Mouse (Mus musculus) heart, embryonic 16.5 days (tissue): ENCODE results near the gene Cdc6. TPM values are rescaled to one million over a fixed set of nuclear protein-coding genes. Genes with fewer than 3 reads are reported as not detected.

Experiments used
- ATAC-seq: fragments of 200-750 bp; cut with Nextera tagmentation; replicated peaks from 2 replicates; pipeline ENCODE4 v1.8.0; 2017; ENCODE audit warnings: moderate number of reproducible peaks; ENCODE audit not compliant: insufficient read depth, low FRiP score; ENCODE audit errors: extremely low read depth
- H3K27ac ChIP-seq: fragments of 300-500 bp; sonication (generic); 2 replicates; pipeline ENCODE4 v1.5.1; 2014; ENCODE audit warnings: mild to moderate bottlenecking, low read length, control low read depth, moderate library complexity
- H3K27me3 ChIP-seq: fragments of 300-500 bp; sonication (generic); 2 replicates; pipeline ENCODE4 v1.6.1; 2014; ENCODE audit warnings: low read length, mixed read lengths; ENCODE audit not compliant: control insufficient read depth, insufficient read depth
- H3K36me3 ChIP-seq: fragments of 300-500 bp; sonication (generic); 2 replicates; pipeline ENCODE4 v1.6.1; 2014; ENCODE audit not compliant: control insufficient read depth, insufficient read depth
- H3K4me1 ChIP-seq: fragments of 300-500 bp; sonication (generic); 2 replicates; pipeline ENCODE4 v1.6.1; 2014; ENCODE audit warnings: low read length, mixed read lengths; ENCODE audit not compliant: control insufficient read depth, insufficient read depth
- H3K4me2 ChIP-seq: fragments of 300-500 bp; sonication (generic); 2 replicates; pipeline ENCODE4 v1.6.1; 2014; ENCODE audit warnings: low read depth, mild to moderate bottlenecking, control low read depth, low read length
- H3K4me3 ChIP-seq: fragments of 300-500 bp; sonication (generic); 2 replicates; pipeline ENCODE4 v1.5.1; 2014; ENCODE audit warnings: mild to moderate bottlenecking, control low read depth, low read length
- H3K9ac ChIP-seq: fragments of 300-500 bp; sonication (generic); 2 replicates; pipeline ENCODE4 v1.6.1; 2014; ENCODE audit warnings: low read length, control low read depth
- H3K9me3 ChIP-seq: fragments of 300-500 bp; sonication (generic); replicated peaks from 2 replicates; pipeline ENCODE4 v1.6.1; 2016; ENCODE audit warnings: low read length; ENCODE audit not compliant: control insufficient read depth
- WGBS: fragments of 180-500 bp; shearing (Covaris S2); extraction: QIAGEN DNeasy Blood & Tissue Kit; methylation state at CpG from one replicate; pipeline ENCODE4 v1.1.7; 2014; 5-methylcytosine and 5-hydroxymethylcytosine counted together
- polyA plus RNA-seq: library from polyadenylated mRNA; unstranded; fragments of >200 nt; fragmentation: Nextera tagmentation; extraction: Ambion mirVana; gene quantifications from 2 replicates; pipeline ENCODE4 v1.2.1, GENCODE M21; 2015

The Cdc6 gene
- polyA plus RNA-seq, 1 experiment from 2014 or later: 23.0 TPM

- Histone ChIP-seq H3K36me3 (no peaks in the 10 kb centered on the region), H3K27ac (no peak overlapping the region), H3K9ac (no peak overlapping the region), H3K27me3 (no peaks in the 10 kb centered on the region), H3K4me3 (no peak overlapping the region), H3K4me2 (no peak overlapping the region), H3K4me1 (peaks cover 71% of the 10 kb centered on the region), H3K9me3 (no peaks in the 10 kb centered on the region)
- no peak for ATAC-seq
- 74% methylated on average over 9 of the region's 10 CpGs for WGBS
Measured at GRCm38 (mm10) chr11:98956340-98956739, 48.7 kb downstream of the Cdc6 start.

DNA sequence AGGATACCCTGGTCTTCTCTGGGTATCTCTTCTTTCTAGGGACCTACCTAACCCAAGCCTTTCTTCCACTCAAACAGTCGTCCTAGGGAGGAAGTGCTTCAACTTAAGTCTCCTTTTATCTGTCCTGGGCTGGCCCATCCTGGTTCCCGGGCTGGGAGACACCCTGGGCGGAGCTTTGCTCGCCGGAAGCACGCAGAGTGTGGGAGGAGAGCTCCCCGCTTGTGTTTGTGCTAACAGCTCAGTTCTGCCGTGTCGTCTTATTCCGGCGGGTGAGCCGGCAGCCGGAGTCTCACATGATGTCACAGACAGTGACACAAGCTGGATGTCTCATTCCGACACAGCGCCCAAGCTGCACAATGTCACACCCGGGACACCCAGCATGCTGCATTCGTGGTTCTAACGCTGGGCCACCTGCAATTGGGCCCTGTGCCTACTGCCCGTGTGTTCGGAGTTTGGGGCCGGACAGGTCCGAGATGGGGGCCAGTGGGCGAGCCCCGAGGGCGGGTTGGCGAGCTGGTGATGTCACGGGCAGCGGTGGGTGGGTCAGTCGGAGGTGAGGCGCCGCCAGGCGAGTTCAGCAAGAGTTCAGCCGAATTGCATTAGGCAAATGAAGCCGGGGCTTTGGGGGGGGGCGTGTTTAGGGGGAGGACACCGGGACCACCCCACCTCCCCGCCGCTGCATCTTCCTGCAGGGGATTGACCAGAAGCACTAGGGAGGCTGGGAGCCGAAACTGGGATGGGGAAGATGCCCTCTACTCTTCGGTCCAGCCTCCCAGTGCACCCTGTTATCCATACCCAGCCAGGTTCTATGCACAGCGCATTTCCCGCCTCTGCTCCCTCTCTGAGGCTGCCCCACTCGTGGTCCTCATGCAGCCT lies 52.1 kb downstream of the Cdc6 start:
- peak overlapping the region; percentile 88 for H3K27ac ChIP-seq
- ATAC-seq: peak; percentile 38
- WGBS: 1% methylated on average over 43 of the region's 43 CpGs
- peak overlapping the region; percentile 84 for H3K9ac ChIP-seq
- H3K9me3 ChIP-seq: no peaks in the 10 kb centered on the region
- peak overlapping the region; percentile 72 for H3K4me3 ChIP-seq
- no peaks in the 10 kb centered on the region for H3K36me3 ChIP-seq
- H3K27me3 ChIP-seq: no peaks in the 10 kb centered on the region
- peaks cover 73% of the 10 kb centered on the region for H3K4me1 ChIP-seq
- peak overlapping the region; percentile 100 for H3K4me2 ChIP-seq

DNA sequence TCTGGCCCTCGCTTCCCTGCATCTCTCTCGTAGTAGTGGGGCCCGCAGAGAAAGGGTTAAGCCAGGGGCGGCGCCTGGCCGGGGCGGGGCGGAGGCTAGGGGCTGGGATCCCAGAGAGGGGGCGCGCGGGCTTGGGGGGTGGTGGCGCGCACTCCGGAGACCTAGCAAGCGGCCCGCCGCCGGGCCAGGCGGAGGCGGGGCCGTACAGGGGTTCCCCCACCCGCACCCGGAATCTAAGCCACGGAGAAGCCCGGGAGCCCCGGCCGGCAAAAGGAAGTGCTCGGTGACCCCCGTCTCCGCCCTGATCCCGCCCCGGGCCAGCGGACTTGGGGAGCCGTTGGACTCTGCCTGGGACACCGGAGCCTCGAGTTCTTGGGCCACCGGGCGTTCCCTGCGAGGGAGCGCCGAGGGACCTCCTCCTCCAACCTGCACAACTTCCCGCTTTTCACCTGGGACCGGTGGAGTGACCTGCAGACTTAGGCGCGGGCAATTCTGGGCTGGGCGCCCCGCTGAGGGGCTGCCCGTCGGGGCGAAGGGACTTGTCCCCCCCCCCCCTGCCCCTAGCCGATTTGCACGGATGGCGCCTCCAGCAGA lies 52.8 kb downstream of the Cdc6 start:
- Histone ChIP-seq H3K36me3 (no peaks in the 10 kb centered on the region), H3K4me3 (peak overlapping the region; percentile 72), H3K4me2 (peak overlapping the region; percentile 100), H3K27me3 (no peaks in the 10 kb centered on the region), H3K27ac (peak overlapping the region; percentile 93), H3K4me1 (peaks cover 73% of the 10 kb centered on the region), H3K9ac (peak overlapping the region; percentile 84), H3K9me3 (no peaks in the 10 kb centered on the region)
- WGBS: 2% methylated on average over 53 of the region's 53 CpGs
- ATAC-seq: peak; percentile 26; the same call in 1 of the 2 replicates

DNA sequence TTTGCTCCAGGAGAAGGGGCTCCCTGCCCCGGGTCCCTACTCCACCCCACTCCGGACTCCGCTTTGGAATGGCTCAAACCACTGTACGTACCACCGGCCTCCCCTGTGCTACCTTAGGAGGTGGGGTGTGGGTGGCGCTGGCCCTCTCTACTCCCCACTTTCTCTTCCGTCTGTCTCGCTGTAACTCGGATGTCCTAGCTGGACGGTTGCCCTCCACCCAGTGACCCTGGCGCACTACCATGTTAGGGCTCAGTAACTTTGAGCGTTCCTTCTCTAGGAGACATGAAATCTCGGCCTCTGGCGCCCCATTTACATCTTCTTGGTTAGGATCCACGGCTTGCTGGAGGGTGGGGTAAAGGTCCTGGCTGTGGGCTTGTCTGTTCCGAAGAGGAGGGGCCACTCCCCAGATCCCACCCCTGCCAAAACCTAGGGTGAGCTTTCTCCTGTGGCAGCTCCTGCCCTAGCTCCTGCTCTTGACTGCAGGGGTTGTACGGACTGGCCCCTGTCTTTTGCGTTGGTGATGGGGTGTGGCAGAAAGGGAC lies 53.5 kb downstream of the Cdc6 start:
- peaks cover 74% of the 10 kb centered on the region for H3K4me1 ChIP-seq
- H3K9me3 ChIP-seq: no peaks in the 10 kb centered on the region
- no peaks in the 10 kb centered on the region for H3K27me3 ChIP-seq
- H3K27ac ChIP-seq: peak overlapping the region; percentile 93
- H3K9ac ChIP-seq: peak overlapping the region; percentile 84
- no peaks in the 10 kb centered on the region for H3K36me3 ChIP-seq
- peak overlapping the region; percentile 100 for H3K4me2 ChIP-seq
- H3K4me3 ChIP-seq: peak overlapping the region; percentile 72
- 18% methylated on average over 18 of the region's 18 CpGs for WGBS
- ATAC-seq: no peak

- H3K4me2 ChIP-seq: peak overlapping the region; percentile 100
- H3K27me3 ChIP-seq: no peaks in the 10 kb centered on the region
- ATAC-seq: no peak
- no peaks in the 10 kb centered on the region for H3K9me3 ChIP-seq
- peaks cover 4% of the 10 kb centered on the region; the same call in 1 of the 2 replicates for H3K36me3 ChIP-seq
- peak overlapping the region; percentile 93 for H3K27ac ChIP-seq
- WGBS: 19% methylated on average over 8 of the region's 8 CpGs
- peak overlapping the region; percentile 72 for H3K4me3 ChIP-seq
- peak overlapping the region; percentile 84 for H3K9ac ChIP-seq
- peaks cover 77% of the 10 kb centered on the region for H3K4me1 ChIP-seq
Measured at GRCm38 (mm10) chr11:98961766-98962165, 54.2 kb downstream of the Cdc6 start.

DNA sequence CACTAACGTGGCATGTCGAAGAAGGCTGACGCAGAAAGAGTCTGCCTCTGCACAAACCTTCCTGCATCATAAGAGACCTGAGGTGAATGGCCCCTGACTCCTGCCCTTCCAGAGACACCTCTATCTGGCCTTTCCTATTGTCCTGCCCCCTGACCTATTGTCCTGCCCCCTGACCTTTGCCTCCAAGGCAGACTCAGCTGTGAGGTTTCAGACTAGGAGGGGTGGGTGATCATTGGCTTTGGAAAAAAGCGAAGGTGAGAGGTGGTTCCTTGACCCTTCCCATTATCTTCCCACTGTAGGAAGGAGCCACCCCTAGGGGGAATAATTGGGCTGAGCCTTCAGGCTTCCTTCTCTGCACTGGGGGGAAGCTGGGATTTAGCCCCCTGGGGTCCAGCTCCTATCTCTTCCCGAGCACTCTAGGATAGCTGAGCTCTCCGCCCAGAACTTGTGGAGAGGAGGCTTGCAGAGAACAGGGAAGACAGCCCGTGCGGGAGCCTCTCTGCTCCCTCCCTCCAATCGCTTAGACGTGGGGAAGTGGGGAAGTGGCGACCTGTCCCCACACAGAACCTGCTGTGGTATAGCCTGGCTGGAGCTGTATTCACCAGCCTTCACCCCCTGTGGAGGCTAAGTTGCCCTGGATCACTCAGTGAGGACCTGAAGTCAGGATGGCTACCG lies 55.0 kb downstream of the Cdc6 start:
- peak overlapping the region; percentile 100 for H3K4me2 ChIP-seq
- peaks cover 85% of the 10 kb centered on the region for H3K4me1 ChIP-seq
- H3K9ac ChIP-seq: peak overlapping the region; percentile 84
- H3K36me3 ChIP-seq: peaks cover 7% of the 10 kb centered on the region
- H3K27me3 ChIP-seq: no peaks in the 10 kb centered on the region
- WGBS: 21% methylated on average over 12 of the region's 12 CpGs
- ATAC-seq: no peak
- peak overlapping the region; percentile 93 for H3K27ac ChIP-seq
- peak overlapping the region; percentile 72 for H3K4me3 ChIP-seq
- no peaks in the 10 kb centered on the region for H3K9me3 ChIP-seq

GRCm38 (mm10) chr11:98963191-98964021 lies 55.8 kb downstream of the Cdc6 start:
- H3K4me1 ChIP-seq: peaks cover 91% of the 10 kb centered on the region
- no peaks in the 10 kb centered on the region for H3K27me3 ChIP-seq
- WGBS: 1% methylated on average over 31 of the region's 32 CpGs
- peak overlapping the region; percentile 72 for H3K4me3 ChIP-seq
- H3K27ac ChIP-seq: peak overlapping the region; percentile 93
- H3K36me3 ChIP-seq: peaks cover 16% of the 10 kb centered on the region
- H3K9me3 ChIP-seq: no peaks in the 10 kb centered on the region
- peak overlapping the region; percentile 100 for H3K4me2 ChIP-seq
- peak; percentile 83 for ATAC-seq
- H3K9ac ChIP-seq: peak overlapping the region; percentile 84

DNA sequence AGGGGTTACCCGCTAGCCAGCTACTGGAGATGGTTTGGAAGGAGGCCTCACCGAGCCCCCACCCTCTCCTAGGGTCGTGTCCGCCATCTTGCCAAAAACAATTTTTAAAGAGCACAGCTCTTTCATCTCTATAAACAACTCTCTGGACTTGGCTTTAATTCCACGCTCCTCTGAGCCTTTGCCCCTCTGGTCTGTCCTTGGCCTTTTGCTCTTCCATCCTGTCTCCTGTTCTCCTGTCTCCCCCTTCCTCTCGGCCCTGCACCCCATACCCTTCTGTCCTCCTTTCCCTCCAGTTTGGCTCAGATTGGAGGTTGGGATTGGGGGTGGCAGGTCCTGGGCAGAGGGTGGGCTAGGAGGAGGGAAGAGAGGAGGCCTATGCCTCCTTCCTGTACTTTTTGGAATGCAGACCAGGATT lies 56.6 kb downstream of the Cdc6 start:
- Histone ChIP-seq H3K36me3 (peaks cover 19% of the 10 kb centered on the region), H3K4me2 (peak overlapping the region; percentile 100), H3K4me3 (peak overlapping the region; percentile 72), H3K9me3 (no peaks in the 10 kb centered on the region), H3K27ac (peak overlapping the region; percentile 93), H3K9ac (peak overlapping the region; percentile 84), H3K27me3 (no peaks in the 10 kb centered on the region), H3K4me1 (peaks cover 92% of the 10 kb centered on the region)
- WGBS: 27% methylated on average over 6 of the region's 6 CpGs
- ATAC-seq: no peak
